Mouse (Mus musculus): ENCODE measurements around the gene Abhd18.

The Abhd18 gene

GRCm38 (mm10) chr3:40950601-40951201 is 103.9 kb downstream of the Abhd18 start:
- DNase-seq: peak; percentile 77 to 78

GRCm38 (mm10) chr3:40951365-40951764 is 104.6 kb downstream of the Abhd18 start:
- DNase-seq: peak in 1 of 2 experiments; percentile 6

DNA sequence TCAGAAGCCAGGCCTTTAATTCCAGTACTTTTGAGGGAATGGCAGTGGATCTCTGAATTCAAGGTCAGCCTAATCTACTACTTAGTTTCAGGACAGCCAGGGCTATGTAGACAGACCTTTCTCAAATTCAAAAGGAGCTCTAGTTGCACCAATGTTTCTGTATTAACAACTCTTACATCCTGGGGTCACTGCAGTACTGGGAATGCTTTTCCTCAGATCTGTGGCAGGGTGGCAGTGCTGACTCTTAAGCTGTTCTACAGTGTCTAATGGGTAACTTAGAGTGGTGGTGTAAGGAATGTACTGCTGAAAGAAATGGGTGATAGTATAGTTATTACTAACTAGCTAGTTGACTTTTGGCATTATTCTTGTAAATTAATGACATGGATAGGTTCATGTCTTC is 105.8 kb downstream of the Abhd18 start:
- peak; percentile 33 to 53 for DNase-seq

DNA sequence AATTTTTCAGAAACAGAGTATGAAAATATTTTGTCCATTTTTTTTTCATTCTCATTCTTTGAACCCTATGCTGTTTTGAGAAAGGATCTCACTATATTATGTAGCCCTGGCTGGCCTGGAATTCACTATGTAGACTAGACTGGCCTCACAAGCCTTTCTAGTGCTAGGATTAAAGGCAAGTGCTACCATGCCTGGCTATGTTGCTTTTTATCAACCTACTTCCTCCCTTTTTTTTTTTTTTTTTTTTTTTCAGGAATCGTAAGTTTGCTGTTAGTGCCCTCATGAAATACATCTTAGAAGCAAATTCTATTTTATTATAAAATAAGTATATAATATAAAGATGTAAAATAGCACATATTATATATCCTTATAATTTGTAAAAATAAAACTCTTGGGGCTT is 108.0 kb downstream of the Abhd18 start:
- DNase-seq: no peak

DNA sequence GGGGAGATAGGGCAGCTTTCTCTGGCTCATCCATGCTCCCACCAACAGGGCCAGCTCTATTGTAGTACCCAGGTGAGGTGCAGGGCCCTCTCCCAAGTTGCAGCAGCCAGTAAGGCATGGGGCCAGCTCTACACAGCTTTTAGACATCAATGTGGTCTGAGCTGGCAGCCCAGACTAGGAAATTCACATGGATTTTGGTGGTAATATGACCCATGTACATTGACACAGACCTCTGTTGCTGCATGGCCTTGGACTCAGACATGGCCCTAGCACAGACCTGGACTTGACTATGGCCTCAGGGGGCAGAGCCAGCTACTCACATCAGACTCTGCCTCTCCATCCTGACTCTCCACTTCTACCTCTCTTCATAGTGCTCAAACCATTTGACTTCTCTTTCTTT is 112.1 kb downstream of the Abhd18 start:
- no peak for DNase-seq

DNA sequence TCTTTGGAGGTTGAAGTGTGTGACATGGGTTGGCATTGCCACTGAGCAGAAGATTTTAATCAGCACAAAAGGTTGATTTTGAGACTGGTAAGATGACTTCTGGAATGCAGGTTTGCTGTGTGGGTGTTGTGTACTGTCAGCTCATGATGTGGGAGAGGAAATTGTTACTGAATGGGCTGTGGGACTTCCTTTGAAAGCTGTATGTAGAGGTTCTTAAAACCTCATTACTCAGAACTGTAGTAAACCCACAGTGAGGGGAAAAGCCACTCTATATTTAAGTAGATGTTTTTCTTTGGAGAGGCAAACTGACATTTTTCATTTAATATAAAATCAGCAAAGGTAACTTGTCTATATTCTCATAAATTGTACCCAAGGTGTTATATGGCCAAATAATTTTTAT is 134.0 kb downstream of the Abhd18 start:
- no peak for DNase-seq

- no peak for DNase-seq
Measured at GRCm38 (mm10) chr3:40987539-40987938, 140.8 kb downstream of the Abhd18 start.
